Mouse (Mus musculus): Measurements from ENCODE around the gene Cdh23. TPM values are rescaled to one million over a fixed set of nuclear protein-coding genes. Genes with fewer than 3 reads are reported as not detected.

The Cdh23 gene
- polyA plus RNA-seq, 1 experiment from 2014 or later, result 0.26 TPM

DNA sequence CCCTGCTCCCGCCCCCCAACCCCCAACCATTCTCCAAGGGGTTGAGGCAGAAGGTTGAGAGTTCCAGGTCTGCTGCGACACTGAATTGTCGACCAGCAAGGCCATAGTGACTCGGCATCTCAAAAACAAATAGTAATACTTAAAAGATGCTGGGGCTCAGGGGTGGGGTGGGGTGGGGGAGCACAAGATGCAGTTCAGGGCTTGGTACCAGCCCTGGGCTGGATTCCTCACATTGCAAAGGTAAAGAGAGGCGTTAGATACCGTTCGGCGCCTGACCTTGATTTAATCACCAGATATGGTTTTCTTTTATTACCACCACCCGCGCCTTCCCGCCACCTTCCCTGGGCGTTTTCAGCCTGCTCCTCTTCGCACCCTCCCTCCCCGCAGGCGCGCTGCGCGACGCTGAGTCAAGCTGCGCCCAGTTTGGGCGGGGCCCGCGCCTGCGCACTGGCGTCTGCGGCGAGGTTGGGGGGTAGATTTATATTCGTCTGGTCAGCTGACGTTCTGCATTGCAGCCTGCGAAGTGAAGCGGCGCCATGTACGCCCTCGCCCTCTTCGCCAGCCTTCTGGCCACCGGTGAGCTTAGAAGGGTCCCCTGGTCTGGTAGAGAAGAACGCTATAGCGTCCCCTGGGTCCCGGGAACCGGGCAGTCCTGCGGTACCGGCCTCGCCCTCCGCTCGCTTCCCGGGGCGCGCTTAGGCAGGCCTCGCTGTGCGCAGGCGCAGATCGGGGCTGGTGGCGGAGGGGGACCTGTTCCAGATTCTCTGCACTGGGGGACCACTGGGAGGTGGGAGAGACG is 418.9 kb downstream of the Cdh23 start, which contains the start of gene Psap:
Psap (plus strand) TSS at position 421 of the 799 bp plus-strand sequence.
- no peaks in the 10 kb centered on the region for H3K9me3 ChIP-seq (ENCODE audit: control insufficient read depth)
- no peaks in the 10 kb centered on the region; the same call in 1 of the 2 replicates for H3K36me3 ChIP-seq (ENCODE audit: control insufficient read depth, insufficient read depth)
- peak within 1 kb of the TSS; percentile 84 for H3K4me2 ChIP-seq (replicated peaks; ENCODE audit: low read depth)
- peaks cover 10% of the 10 kb centered on the region for H3K4me1 ChIP-seq (replicated peaks; ENCODE audit: control insufficient read depth, insufficient read depth, low read length)
- peak within 1 kb of the TSS; percentile 89 for H3K27ac ChIP-seq (ENCODE audit: low read depth, low read length)
- peak; percentile 51 for TF ChIP-seq CTCF (IDR thresholded peaks at IDR 0.05; ENCODE audit: low read depth)
- no peaks in the 10 kb centered on the region for H3K27me3 ChIP-seq (replicated peaks; ENCODE audit: control insufficient read depth, insufficient read depth, low read length)
- peak within 1 kb of the TSS; percentile 83 for H3K4me3 ChIP-seq (ENCODE audit: low read depth, low read length)
- 2% methylated on average over 54 of the region's 54 CpGs for WGBS
- peak; percentile 87 for ATAC-seq
- peak within 1 kb of the TSS; percentile 84 for H3K9ac ChIP-seq (ENCODE audit: low read depth, low read length)

DNA sequence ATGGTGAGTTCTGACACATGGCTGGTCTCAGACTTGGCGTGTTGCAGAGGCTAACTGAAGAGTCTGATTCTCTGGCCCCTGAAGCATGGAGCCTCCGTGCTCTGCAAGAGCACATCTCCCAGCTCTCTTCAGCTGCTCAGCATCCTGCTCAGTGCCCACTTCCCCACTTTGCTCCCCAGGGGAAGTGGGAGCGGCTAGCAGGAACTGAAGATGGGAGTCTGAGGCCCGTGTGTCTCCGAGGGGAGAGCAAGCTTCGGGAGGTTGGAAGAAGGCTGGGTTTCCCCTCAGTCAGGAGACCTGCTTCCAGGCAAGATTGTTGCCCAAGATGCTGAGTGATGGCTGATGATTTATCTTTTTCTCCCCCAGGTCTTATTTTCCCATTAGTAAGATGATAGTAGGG is 422.9 kb downstream of the Cdh23 start:
- Histone ChIP-seq H3K4me1 (replicated peaks; ENCODE audit: control insufficient read depth, insufficient read depth, low read length) (no peaks in the 10 kb centered on the region; the same call in 1 of the 2 replicates), H3K4me3 (ENCODE audit: low read depth, low read length) (no peak overlapping the region), H3K9me3 (ENCODE audit: control insufficient read depth) (no peaks in the 10 kb centered on the region), H3K27ac (ENCODE audit: low read depth, low read length) (no peak overlapping the region), H3K9ac (ENCODE audit: low read depth, low read length) (no peak overlapping the region), H3K27me3 (replicated peaks; ENCODE audit: control insufficient read depth, insufficient read depth, low read length) (no peaks in the 10 kb centered on the region), H3K4me2 (replicated peaks; ENCODE audit: low read depth) (no peak overlapping the region), H3K36me3 (ENCODE audit: control insufficient read depth, insufficient read depth) (no peaks in the 10 kb centered on the region)
- no peak for TF ChIP-seq CTCF (IDR thresholded peaks at IDR 0.05; ENCODE audit: low read depth)
- ATAC-seq, result no peak
- 70% methylated on average over 6 of the region's 6 CpGs for WGBS

DNA sequence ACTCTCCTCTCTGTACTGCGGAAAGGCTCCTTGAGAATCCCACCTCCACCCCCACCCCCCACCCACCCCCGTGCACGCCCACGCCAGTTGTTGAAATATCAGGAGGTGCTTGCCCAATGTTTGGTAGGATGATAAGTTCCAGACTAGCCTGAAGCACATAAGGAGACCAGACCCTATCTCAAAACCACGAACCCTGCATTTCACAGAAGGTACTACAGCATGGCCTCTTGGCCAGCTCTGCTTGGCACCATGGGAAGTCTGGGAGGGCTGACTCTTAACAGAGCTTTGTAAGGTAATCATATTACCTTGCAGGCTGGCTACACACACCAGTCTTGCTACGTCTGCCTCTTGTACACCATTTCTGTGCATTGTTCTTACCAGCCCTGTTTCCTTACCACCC is 424.0 kb downstream of the Cdh23 start:
- 34% methylated on average over 6 of the region's 6 CpGs for WGBS
- no peak for ATAC-seq
- Histone ChIP-seq H3K27ac (ENCODE audit: low read depth, low read length) (no peak overlapping the region), H3K36me3 (ENCODE audit: control insufficient read depth, insufficient read depth) (no peaks in the 10 kb centered on the region), H3K27me3 (replicated peaks; ENCODE audit: control insufficient read depth, insufficient read depth, low read length) (no peaks in the 10 kb centered on the region), H3K9me3 (ENCODE audit: control insufficient read depth) (no peaks in the 10 kb centered on the region), H3K9ac (ENCODE audit: low read depth, low read length) (no peak overlapping the region), H3K4me3 (ENCODE audit: low read depth, low read length) (no peak overlapping the region), H3K4me1 (replicated peaks; ENCODE audit: control insufficient read depth, insufficient read depth, low read length) (no peaks in the 10 kb centered on the region; the same call in 1 of the 2 replicates), H3K4me2 (replicated peaks; ENCODE audit: low read depth) (no peak overlapping the region)
- no peak for TF ChIP-seq CTCF (IDR thresholded peaks at IDR 0.05; ENCODE audit: low read depth)

DNA sequence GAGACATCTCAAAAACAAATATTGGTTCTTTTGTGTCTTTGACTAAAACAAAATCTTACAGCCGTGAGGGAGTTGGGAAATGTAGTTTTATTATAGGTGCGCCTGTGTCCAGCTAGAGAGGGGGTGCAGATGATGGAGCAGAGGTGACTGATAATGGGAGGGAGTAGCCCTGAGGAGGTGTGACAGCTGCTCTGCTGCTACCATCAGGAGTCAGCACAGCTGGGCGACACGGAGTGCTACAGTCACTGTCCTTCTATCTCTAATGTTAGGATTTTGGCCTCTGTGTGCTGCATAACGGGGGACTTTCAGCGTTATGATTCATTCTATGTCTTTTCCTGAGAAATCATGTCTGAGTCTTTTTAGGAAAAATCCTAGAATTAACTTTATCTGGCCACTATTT is 425.3 kb downstream of the Cdh23 start:
- H3K27ac ChIP-seq (ENCODE audit: low read depth, low read length), result no peak overlapping the region
- H3K27me3 ChIP-seq (replicated peaks; ENCODE audit: control insufficient read depth, insufficient read depth, low read length), result no peaks in the 10 kb centered on the region
- no peak overlapping the region for H3K9ac ChIP-seq (ENCODE audit: low read depth, low read length)
- no peak overlapping the region for H3K4me3 ChIP-seq (ENCODE audit: low read depth, low read length)
- no peaks in the 10 kb centered on the region for H3K36me3 ChIP-seq (ENCODE audit: control insufficient read depth, insufficient read depth)
- H3K4me1 ChIP-seq (replicated peaks; ENCODE audit: control insufficient read depth, insufficient read depth, low read length), result no peaks in the 10 kb centered on the region; the same call in 1 of the 2 replicates
- ATAC-seq, result no peak
- no peak overlapping the region for H3K4me2 ChIP-seq (replicated peaks; ENCODE audit: low read depth)
- TF ChIP-seq CTCF (IDR thresholded peaks at IDR 0.05; ENCODE audit: low read depth), result no peak
- H3K9me3 ChIP-seq (ENCODE audit: control insufficient read depth), result no peaks in the 10 kb centered on the region
- WGBS, result 28% methylated on average over 6 of the region's 6 CpGs

DNA sequence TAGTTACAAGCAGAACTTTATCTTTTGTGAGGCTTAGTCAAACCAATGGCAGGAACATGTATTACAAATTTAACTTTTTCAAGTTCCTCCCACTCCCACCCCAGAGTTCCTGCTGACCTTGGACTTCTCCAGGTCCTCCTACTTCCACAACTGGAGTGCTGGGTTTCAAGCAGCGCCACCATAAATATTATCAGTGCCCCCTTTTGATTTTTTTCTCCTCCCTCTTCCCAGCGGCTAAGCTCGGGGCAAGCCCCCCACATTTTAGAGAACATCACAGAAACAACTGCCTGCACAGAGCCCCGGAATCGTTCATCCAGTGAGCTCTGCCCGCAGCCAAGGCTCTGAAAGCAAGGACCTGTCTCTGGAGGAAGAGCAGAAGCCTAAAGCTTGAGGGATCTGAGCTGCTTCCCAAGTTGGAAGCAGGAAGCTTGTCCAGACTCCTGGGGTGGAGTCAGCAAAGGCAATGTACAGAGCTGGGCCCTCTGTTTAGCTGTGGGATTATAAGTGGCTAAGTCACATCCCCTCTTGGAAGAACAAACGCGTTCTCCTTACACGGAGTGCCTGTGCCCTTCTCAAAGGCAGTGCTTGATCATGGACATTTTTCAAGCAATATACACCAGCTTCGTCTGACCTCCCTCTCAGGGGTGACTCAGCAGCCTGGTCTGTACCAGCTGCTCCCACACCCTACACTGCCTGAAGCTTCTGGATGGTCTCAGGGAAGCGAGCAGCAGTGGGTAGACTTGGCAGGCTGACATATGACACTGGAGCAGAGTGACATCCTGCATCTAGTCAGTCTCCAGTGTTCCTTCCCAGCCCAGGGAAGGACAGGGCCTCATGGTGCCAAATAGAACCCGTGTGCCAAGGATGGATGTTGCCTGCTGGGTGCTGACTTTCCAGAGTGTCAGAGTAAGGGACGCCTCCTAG is 426.9 kb downstream of the Cdh23 start:
- no peaks in the 10 kb centered on the region for H3K27me3 ChIP-seq (replicated peaks; ENCODE audit: control insufficient read depth, insufficient read depth, low read length)
- 0 out of 2 replicates have a peak, but pooled peaks have one; percentile 11 for ATAC-seq

DNA sequence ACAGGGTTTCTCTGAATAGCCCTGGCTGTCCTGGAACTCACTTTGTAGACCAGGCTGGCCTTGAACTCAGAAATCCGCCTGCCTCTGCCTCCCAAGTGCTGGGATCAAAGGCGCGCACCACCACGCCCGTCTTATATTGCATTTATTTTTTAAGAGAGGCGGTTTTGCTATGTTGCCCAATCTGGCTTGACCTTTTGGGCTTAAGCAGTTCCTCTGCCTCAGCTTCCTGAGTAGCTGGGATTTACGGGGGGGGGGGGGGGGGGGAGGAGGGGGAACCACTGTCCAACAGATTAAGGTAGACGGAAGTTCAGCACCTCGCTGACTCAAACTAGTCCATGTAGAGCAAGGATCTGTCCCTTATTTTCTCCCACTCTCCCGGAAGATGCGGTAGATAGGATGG is 427.6 kb downstream of the Cdh23 start:
- 84% methylated on average over 11 of the region's 11 CpGs for WGBS
- Histone ChIP-seq H3K4me1 (replicated peaks; ENCODE audit: control insufficient read depth, insufficient read depth, low read length) (no peaks in the 10 kb centered on the region; the same call in 1 of the 2 replicates), H3K9me3 (ENCODE audit: control insufficient read depth) (no peaks in the 10 kb centered on the region), H3K36me3 (ENCODE audit: control insufficient read depth, insufficient read depth) (no peaks in the 10 kb centered on the region), H3K4me3 (ENCODE audit: low read depth, low read length) (no peak overlapping the region), H3K27ac (ENCODE audit: low read depth, low read length) (no peak overlapping the region), H3K4me2 (replicated peaks; ENCODE audit: low read depth) (no peak overlapping the region), H3K27me3 (replicated peaks; ENCODE audit: control insufficient read depth, insufficient read depth, low read length) (no peaks in the 10 kb centered on the region), H3K9ac (ENCODE audit: low read depth, low read length) (no peak overlapping the region)
- ATAC-seq, result no peak
- no peak for TF ChIP-seq CTCF (IDR thresholded peaks at IDR 0.05; ENCODE audit: low read depth)

More for the DNA sequence above, 426.9 kb downstream of the Cdh23 start:
- no peak overlapping the region for H3K4me2 ChIP-seq (replicated peaks; ENCODE audit: low read depth)
- H3K27ac ChIP-seq (ENCODE audit: low read depth, low read length), result no peak overlapping the region
- no peaks in the 10 kb centered on the region; the same call in 1 of the 2 replicates for H3K4me1 ChIP-seq (replicated peaks; ENCODE audit: control insufficient read depth, insufficient read depth, low read length)
- TF ChIP-seq CTCF (IDR thresholded peaks at IDR 0.05; ENCODE audit: low read depth), result no peak
- no peak overlapping the region for H3K9ac ChIP-seq (ENCODE audit: low read depth, low read length)
- no peaks in the 10 kb centered on the region for H3K36me3 ChIP-seq (ENCODE audit: control insufficient read depth, insufficient read depth)
- no peaks in the 10 kb centered on the region for H3K9me3 ChIP-seq (ENCODE audit: control insufficient read depth)
- WGBS, result 57% methylated on average over 13 of the region's 13 CpGs
- no peak overlapping the region for H3K4me3 ChIP-seq (ENCODE audit: low read depth, low read length)

All from intestine, postnatal 0 days (tissue).